Mouse (Mus musculus): ENCODE data around the gene Col27a1.

GRCm38 (mm10) chr4:63275251-63275650 is 61.4 kb downstream of the Col27a1 start:
- no peak for TF ChIP-seq CTCF (IDR thresholded peaks at IDR 0.05; ENCODE audit: low read depth)
- TF ChIP-seq EP300 (IDR thresholded peaks at IDR 0.05; ENCODE audit: low read depth): no peak

All from heart, postnatal 0 days (tissue).